Mouse (Mus musculus): ENCODE measurements around the gene Dach1. TPM values are rescaled to one million over a fixed set of nuclear protein-coding genes. Genes with fewer than 3 reads are reported as not detected.

Gene Dach1
- total and polyA plus RNA-seq, 3 experiments = not detected

DNA sequence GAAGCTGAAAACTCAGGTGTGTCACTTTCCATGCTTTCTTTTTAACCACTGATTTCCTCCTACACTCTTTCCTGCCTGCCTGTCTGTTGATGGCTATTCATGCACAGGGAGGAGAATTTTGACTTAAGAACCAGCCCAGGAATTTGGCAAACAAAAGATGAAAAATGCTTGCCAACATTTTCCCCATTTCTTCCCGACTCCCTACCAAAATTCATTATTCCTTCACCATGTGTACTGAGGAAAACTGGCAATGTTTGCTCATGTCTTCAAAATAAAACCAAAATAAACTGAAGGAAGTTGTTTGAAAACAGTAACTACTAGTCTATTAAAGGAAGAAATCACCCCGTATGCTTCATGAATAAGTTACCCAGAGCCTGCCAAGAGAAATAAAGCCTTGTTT lies 27.8 kb downstream of the Dach1 start:
- no peak for DNase-seq (ENCODE audit: extremely low read depth)
- no peaks in the 10 kb centered on the region for H3K79me2 ChIP-seq (replicated peaks; ENCODE audit: control insufficient read depth, extremely low read depth, insufficient read depth, poor library complexity, severe bottlenecking)
- no peak overlapping the region for H3K9ac ChIP-seq (ENCODE audit: insufficient read depth, low read depth)
- H3K36me3 ChIP-seq (replicated peaks in 1 of 2; ENCODE audit: control insufficient read depth in 1 of 2, insufficient read depth in 1 of 2, low read length in 1 of 2) = no peaks in the 10 kb centered on the region
- dilution Hi-C loops (cut with MboI; ENCODE audit: extremely low pct_ligation_motif_present, extremely low pct_unique_long_range_greater_than_20kb, low sequenced_read_pairs) (no loop called here), in situ Hi-C loops (cut with MboI; ENCODE audit: low pct_ligation_motif_present, low pct_unique_long_range_greater_than_20kb, low sequenced_read_pairs) (no loop called here)
- no peak overlapping the region for H3K4me2 ChIP-seq (ENCODE audit: insufficient read depth, low read depth, poor library complexity, severe bottlenecking)
- no peaks in the 10 kb centered on the region for H3K4me1 ChIP-seq (ENCODE audit: control insufficient read depth in 1 of 2, insufficient read depth in 2 of 2)
- no peaks in the 10 kb centered on the region for H3K27me3 ChIP-seq (replicated peaks)
- TF ChIP-seq USF1 (IDR thresholded peaks at IDR 0.05; ENCODE audit: low read depth, low read length) = no peak
- TF ChIP-seq RCOR1 (conservative IDR thresholded peaks at IDR 0.05; ENCODE audit: low read depth, low read length) = no peak
- no peak for TF ChIP-seq ZMIZ1 (IDR thresholded peaks at IDR 0.05; ENCODE audit: low read depth, low read length)
- TF ChIP-seq SMC3 (IDR thresholded peaks at IDR 0.05; ENCODE audit: low read depth, low read length) = no peak
- TF ChIP-seq TCF12 (IDR thresholded peaks at IDR 0.05; ENCODE audit: low read depth, low read length) = no peak
- TF ChIP-seq HCFC1 (IDR thresholded peaks at IDR 0.05; ENCODE audit: low read depth, low read length) = no peak
- no peak for TF ChIP-seq MAX (IDR thresholded peaks at IDR 0.05; ENCODE audit: low read length)
- TF ChIP-seq MAZ (IDR thresholded peaks at IDR 0.05; ENCODE audit: low read depth, low read length) = no peak
- TF ChIP-seq CHD2 (IDR thresholded peaks at IDR 0.05; ENCODE audit: low read length) = no peak
- H3K4me3 ChIP-seq (replicated peaks in 1 of 3; ENCODE audit: low read depth in 2 of 3, low read length in 2 of 3, poor library complexity in 1 of 3) = no peak overlapping the region
- H3K9me3 ChIP-seq (replicated peaks; ENCODE audit: low read length) = peaks cover 18% of the 10 kb centered on the region
- no peak overlapping the region for H3K27ac ChIP-seq (ENCODE audit: insufficient read depth, low read depth)

GRCm38 (mm10) chr14:98138873-98139665 lies 30.5 kb downstream of the Dach1 start:
- peaks cover 14% of the 10 kb centered on the region for H3K9me3 ChIP-seq (replicated peaks; ENCODE audit: low read length)
- H3K79me2 ChIP-seq (replicated peaks; ENCODE audit: control insufficient read depth, extremely low read depth, insufficient read depth, poor library complexity, severe bottlenecking) = no peaks in the 10 kb centered on the region
- TF ChIP-seq MAX (IDR thresholded peaks at IDR 0.05; ENCODE audit: low read length) = no peak
- no peak for TF ChIP-seq MEF2A (IDR thresholded peaks at IDR 0.05; ENCODE audit: borderline replicate concordance, low read depth, low read length)
- no peak for TF ChIP-seq ZKSCAN1 (IDR thresholded peaks at IDR 0.05; ENCODE audit: borderline replicate concordance, low read depth, low read length)
- TF ChIP-seq POLR2A (IDR thresholded peaks at IDR 0.05; ENCODE audit: low read depth, low read length) = no peak
- no peak for TF ChIP-seq ETS1 (conservative IDR thresholded peaks at IDR 0.05; ENCODE audit: low read depth, low read length)
- no peaks in the 10 kb centered on the region for H3K27me3 ChIP-seq (replicated peaks)
- H3K36me3 ChIP-seq (replicated peaks in 1 of 2; ENCODE audit: control insufficient read depth in 1 of 2, insufficient read depth in 1 of 2, low read length in 1 of 2) = no peaks in the 10 kb centered on the region
- no peak overlapping the region for H3K9ac ChIP-seq (ENCODE audit: insufficient read depth, low read depth)
- no peak overlapping the region for H3K4me3 ChIP-seq (replicated peaks in 1 of 3; ENCODE audit: low read depth in 2 of 3, low read length in 2 of 3, poor library complexity in 1 of 3)
- dilution Hi-C loops (cut with MboI; ENCODE audit: extremely low pct_ligation_motif_present, extremely low pct_unique_long_range_greater_than_20kb, low sequenced_read_pairs) = no loop called here
- H3K4me1 ChIP-seq (ENCODE audit: control insufficient read depth in 1 of 2, insufficient read depth in 2 of 2) = no peaks in the 10 kb centered on the region
- no peak overlapping the region for H3K27ac ChIP-seq (ENCODE audit: insufficient read depth, low read depth)
- in situ Hi-C loops (cut with MboI; ENCODE audit: low pct_ligation_motif_present, low pct_unique_long_range_greater_than_20kb, low sequenced_read_pairs) = no loop called here
- DNase-seq (ENCODE audit: extremely low read depth) = no peak
- no peak overlapping the region for H3K4me2 ChIP-seq (ENCODE audit: insufficient read depth, low read depth, poor library complexity, severe bottlenecking)

GRCm38 (mm10) chr14:98134546-98134945 lies 35.0 kb downstream of the Dach1 start:
- Histone ChIP-seq H3K79me2 (replicated peaks; ENCODE audit: control insufficient read depth, extremely low read depth, insufficient read depth, poor library complexity, severe bottlenecking) (no peaks in the 10 kb centered on the region), H3K4me2 (ENCODE audit: insufficient read depth, low read depth, poor library complexity, severe bottlenecking) (no peak overlapping the region), H3K36me3 (replicated peaks in 1 of 2; ENCODE audit: control insufficient read depth in 1 of 2, insufficient read depth in 1 of 2, low read length in 1 of 2) (no peaks in the 10 kb centered on the region), H3K9ac (ENCODE audit: insufficient read depth, low read depth) (no peak overlapping the region), H3K27me3 (replicated peaks) (no peaks in the 10 kb centered on the region), H3K4me3 (replicated peaks in 1 of 3; ENCODE audit: low read depth in 2 of 3, low read length in 2 of 3, poor library complexity in 1 of 3) (no peak overlapping the region), H3K9me3 (replicated peaks; ENCODE audit: low read length) (peaks cover 16% of the 10 kb centered on the region), H3K27ac (ENCODE audit: insufficient read depth, low read depth) (no peak overlapping the region), H3K4me1 (ENCODE audit: control insufficient read depth in 1 of 2, insufficient read depth in 2 of 2) (no peaks in the 10 kb centered on the region)
- TF ChIP-seq ELF1 (IDR thresholded peaks at IDR 0.05; ENCODE audit: low read depth, low read length) (no peak), POLR2A (IDR thresholded peaks at IDR 0.05; ENCODE audit: low read depth, low read length) (no peak), ZMIZ1 (IDR thresholded peaks at IDR 0.05; ENCODE audit: low read depth, low read length) (no peak), KAT2A (IDR thresholded peaks at IDR 0.05; ENCODE audit: insufficient replicate concordance, low read length) (no peak), POLR2AphosphoS2 (IDR thresholded peaks at IDR 0.05; ENCODE audit: low read depth, low read length) (no peak), HCFC1 (IDR thresholded peaks at IDR 0.05; ENCODE audit: low read depth, low read length) (no peak), JUN (IDR thresholded peaks at IDR 0.05; ENCODE audit: insufficient read depth, low read depth, low read length) (no peak), USF1 (IDR thresholded peaks at IDR 0.05; ENCODE audit: low read depth, low read length) (no peak), CTCF (conservative IDR thresholded peaks at IDR 0.05 in 1 of 2, IDR thresholded peaks at IDR 0.05 in 1 of 2; ENCODE audit: low read depth in 2 of 2, low read length in 2 of 2) (no peak), SIN3A (IDR thresholded peaks at IDR 0.05; ENCODE audit: low read length) (no peak), ZNF384 (IDR thresholded peaks at IDR 0.05; ENCODE audit: low read depth, low read length) (no peak)
- in situ Hi-C loops (cut with MboI; ENCODE audit: low pct_ligation_motif_present, low pct_unique_long_range_greater_than_20kb, low sequenced_read_pairs) = no loop called here
- dilution Hi-C loops (cut with MboI; ENCODE audit: extremely low pct_ligation_motif_present, extremely low pct_unique_long_range_greater_than_20kb, low sequenced_read_pairs) = no loop called here
- no peak for DNase-seq (ENCODE audit: extremely low read depth)
